Mouse (Mus musculus) mature B cell (primary cell): ENCODE measurements around the gene Homez.

Source experiments
- in situ Hi-C: fragments of 300-500 bp; cut with MboI; formaldehyde crosslinking; loops from 2 replicates; pipeline ENCODE4 v1.14.3; 2019

Gene Homez

GRCm38 (mm10) chr14:54868026-54868425 lies 2.7 kb downstream of the Homez start:
- in situ Hi-C loops, result no loop called here

- in situ Hi-C loops, result no loop called here
These were observed 3.8 kb downstream of the Homez start for GRCm38 (mm10) chr14:54866936-54867335.

- in situ Hi-C loops, result no loop called here
These were observed 4.5 kb downstream of the Homez start for GRCm38 (mm10) chr14:54866268-54866667.

GRCm38 (mm10) chr14:54865626-54866025 lies 5.1 kb downstream of the Homez start:
- in situ Hi-C loops, result no loop called here

- in situ Hi-C loops, result no loop called here
These were observed 6.3 kb downstream of the Homez start for GRCm38 (mm10) chr14:54864313-54865036.

GRCm38 (mm10) chr14:54863501-54864312 lies 7.1 kb downstream of the Homez start:
- in situ Hi-C loops, result no loop called here

- in situ Hi-C loops, result no loop called here
These were observed 10.2 kb downstream of the Homez start for GRCm38 (mm10) chr14:54860511-54860910.

- in situ Hi-C loops, result no loop called here
These were observed 12.9 kb downstream of the Homez start for GRCm38 (mm10) chr14:54857891-54858290.

GRCm38 (mm10) chr14:54856703-54857102 lies 14.1 kb downstream of the Homez start:
- in situ Hi-C loops, result no loop called here

GRCm38 (mm10) chr14:54855726-54856125 lies 15.0 kb downstream of the Homez start:
- in situ Hi-C loops, result no loop called here

- in situ Hi-C loops, result no loop called here
These were observed 27.3 kb downstream of the Homez start for GRCm38 (mm10) chr14:54843461-54843860.

- in situ Hi-C loops, result no loop called here
These were observed 47.0 kb downstream of the Homez start for GRCm38 (mm10) chr14:54823716-54824115.

- in situ Hi-C loops, result no loop called here
These were observed 48.5 kb downstream of the Homez start for GRCm38 (mm10) chr14:54822301-54822700.

- in situ Hi-C loops, result no loop called here
These were observed 53.0 kb downstream of the Homez start for GRCm38 (mm10) chr14:54817791-54818190.

- in situ Hi-C loops, result no loop called here
These were observed 55.0 kb downstream of the Homez start for GRCm38 (mm10) chr14:54815737-54816136.

- in situ Hi-C loops, result no loop called here
These were observed 56.8 kb downstream of the Homez start, which contains the start of gene Rnf212b for GRCm38 (mm10) chr14:54813991-54814390. Gene Rnf212b, plus strand, starts transcription at chr14:54814141.

GRCm38 (mm10) chr14:54809668-54810033 lies 61.1 kb downstream of the Homez start:
- in situ Hi-C loops, result no loop called here

- in situ Hi-C loops, result no loop called here
These were observed 61.8 kb downstream of the Homez start for GRCm38 (mm10) chr14:54808718-54809667.

GRCm38 (mm10) chr14:54806124-54806523 lies 64.6 kb downstream of the Homez start:
- in situ Hi-C loops, result no loop called here
